Comparison of ENCODE assay signal across 9 mouse cellular contexts in the genomic region with DNA sequence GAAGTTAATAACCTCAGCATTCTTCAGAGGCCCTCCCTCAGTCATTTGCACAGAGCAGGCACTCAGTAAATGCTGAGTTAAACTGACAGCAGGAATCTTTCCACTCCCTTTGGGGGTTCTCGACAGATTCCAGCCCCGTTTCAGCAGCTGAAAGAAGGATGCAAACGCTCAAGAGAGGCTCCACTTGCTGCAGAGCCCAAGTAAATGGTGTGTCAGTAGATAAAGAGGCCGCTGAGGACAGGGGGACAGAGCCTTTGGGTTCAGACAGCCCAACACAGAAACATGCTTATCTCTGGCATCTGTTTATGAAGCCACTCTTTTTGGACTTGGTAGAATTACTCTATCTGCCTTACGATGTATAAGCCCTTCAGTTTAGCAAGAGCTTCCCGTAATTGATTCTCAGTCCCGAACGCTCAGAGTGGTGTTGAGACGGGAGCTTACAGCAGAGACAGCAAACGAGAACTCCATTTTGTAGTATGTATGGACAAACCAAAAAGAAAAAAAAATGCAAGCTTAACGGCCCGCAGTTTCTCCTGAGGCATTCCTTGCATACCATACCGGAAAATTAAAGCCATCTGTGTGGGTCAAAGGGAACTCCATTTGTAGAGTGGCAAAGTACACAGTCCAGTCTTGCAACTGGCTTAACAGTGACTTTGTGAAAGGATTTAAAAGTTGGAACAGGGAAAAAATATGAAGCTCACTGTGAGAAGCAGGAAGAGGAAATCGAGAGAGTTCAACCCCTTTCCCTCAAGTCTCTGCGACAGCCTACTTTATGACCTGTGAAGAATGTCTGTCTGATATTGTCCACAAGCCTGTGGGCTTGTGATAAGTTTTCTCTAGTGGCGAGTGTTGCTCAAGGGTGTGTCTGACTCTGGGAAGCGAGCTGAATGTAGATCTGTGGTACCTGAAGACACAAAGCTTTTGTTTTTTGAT. TPM values are rescaled to one million over a fixed set of nuclear protein-coding genes. Genes with fewer than 3 reads are reported as not detected.
DNase-seq lines count a peak whose midpoint lies in the region; ATAC-seq lines count a peak whose summit lies in the region.
"Had no signal": no experiment of that assay in that cellular context is flagged by ENCODE, and none has a peak within 500 bp of the region (broad histone marks: within the 10 kb centered on the region; RNA-seq: fewer than 3 reads in every experiment).

No protein-coding gene starts in this region.

- peak overlapping the region; percentile 32 for H3K4me3 ChIP-seq in embryonic facial prominence, embryonic 10.5 days
- H3K4me3 ChIP-seq in intestine, embryonic 16.5 days (ENCODE audit: low read length), result no peak overlapping the region
- no peak overlapping the region for H3K4me3 ChIP-seq in liver, embryonic 16.5 days (ENCODE audit: low read depth, low read length)

- DNase-seq in adipocyte (ENCODE audit: low spot score), result peak; percentile 80
- DNase-seq in embryonic facial prominence, embryonic 10.5 days (ENCODE audit: low spot score), result peak; percentile 64
- no peak for DNase-seq in thymus, postnatal 14 days
- no peak for DNase-seq in adrenal gland, postnatal 14 days

- WGBS in embryonic facial prominence, embryonic 10.5 days, result 25% methylated on average over 17 of the region's 17 CpGs
- WGBS in intestine, embryonic 16.5 days, result 26% methylated on average over 17 of the region's 17 CpGs
- 32% methylated on average over 17 of the region's 17 CpGs for WGBS in liver, embryonic 16.5 days (ENCODE audit: insufficient replicate concordance)

- H3K4me1 ChIP-seq in embryonic facial prominence, embryonic 10.5 days, result peaks cover 56% of the 10 kb centered on the region
- peaks cover 15% of the 10 kb centered on the region for H3K4me1 ChIP-seq in intestine, embryonic 16.5 days (ENCODE audit: control insufficient read depth, insufficient read depth, low read length)
- H3K4me1 ChIP-seq in liver, embryonic 16.5 days (ENCODE audit: control insufficient read depth, low read depth, low read length), result peaks cover 11% of the 10 kb centered on the region

- peak overlapping the region; percentile 93 for H3K27ac ChIP-seq in embryonic facial prominence, embryonic 10.5 days (replicated peaks)
- H3K27ac ChIP-seq in intestine, embryonic 16.5 days (ENCODE audit: low read length), result peak overlapping the region; percentile 65
- peak overlapping the region; percentile 37 for H3K27ac ChIP-seq in liver, embryonic 16.5 days (ENCODE audit: low read length)

- peak overlapping the region; percentile 26; the same call in 1 of the 2 replicates for H3K4me2 ChIP-seq in intestine, embryonic 16.5 days (ENCODE audit: low read depth, low read length)
- H3K4me2 ChIP-seq in liver, embryonic 16.5 days (ENCODE audit: low read depth, low read length), result peak overlapping the region; percentile 3; the same call in 1 of the 2 replicates

- H3K9ac ChIP-seq in intestine, embryonic 16.5 days (ENCODE audit: low read depth, low read length), result no peak overlapping the region
- H3K9ac ChIP-seq in liver, embryonic 16.5 days (ENCODE audit: low read depth, low read length), result no peak overlapping the region

- peak; percentile 58 for ATAC-seq in intestine, embryonic 16.5 days
- ATAC-seq in liver, embryonic 16.5 days (ENCODE audit: low read depth), result peak; percentile 68
- ATAC-seq in CD4-positive, CD25-positive, alpha-beta regulatory T cell, adult 4 months, result no peak
- no peak for ATAC-seq in megakaryocyte, adult 5-6 weeks (ENCODE audit: poor library complexity, severe bottlenecking)

- H3K27me3 ChIP-seq in embryonic facial prominence, embryonic 10.5 days (replicated peaks; ENCODE audit: low read depth, poor library complexity, severe bottlenecking), result no peaks in the 10 kb centered on the region
- H3K27me3 ChIP-seq in intestine, embryonic 16.5 days (replicated peaks; ENCODE audit: control insufficient read depth, insufficient read depth, low read length), result no peaks in the 10 kb centered on the region
- H3K27me3 ChIP-seq in liver, embryonic 16.5 days (ENCODE audit: control insufficient read depth, insufficient read depth, low read depth, low read length), result no peaks in the 10 kb centered on the region

- no peaks in the 10 kb centered on the region for H3K9me3 ChIP-seq in embryonic facial prominence, embryonic 10.5 days
- H3K9me3 ChIP-seq in intestine, embryonic 16.5 days (ENCODE audit: control insufficient read depth, low read length), result no peaks in the 10 kb centered on the region
- no peaks in the 10 kb centered on the region for H3K9me3 ChIP-seq in liver, embryonic 16.5 days (replicated peaks; ENCODE audit: control insufficient read depth, low read length)

- H3K36me3 ChIP-seq in embryonic facial prominence, embryonic 10.5 days (replicated peaks), result peaks cover 44% of the 10 kb centered on the region
- H3K36me3 ChIP-seq in intestine, embryonic 16.5 days (ENCODE audit: control insufficient read depth, insufficient read depth, low read length), result no peaks in the 10 kb centered on the region
- H3K36me3 ChIP-seq in liver, embryonic 16.5 days (ENCODE audit: control insufficient read depth, insufficient read depth), result no peaks in the 10 kb centered on the region

RNA-seq across cellular contexts. Expression of gene Slc38a4, which starts 55.2 kb away (rescaled TPM):
- 53.5 and 57.2 TPM in 2 replicates for polyA plus RNA-seq in embryonic facial prominence, embryonic 10.5 days (2016; fragmentation: Nextera tagmentation; extraction: Ambion mirVana)
- polyA plus RNA-seq in intestine, embryonic 16.5 days (2015; fragmentation: Nextera tagmentation; extraction: Ambion mirVana), result 31.9 and 32.8 TPM in 2 replicates
- polyA plus RNA-seq in liver, embryonic 16.5 days (2015; fragmentation: Nextera tagmentation; extraction: Ambion mirVana), result 78.4 and 83.8 TPM in 2 replicates
- polyA plus RNA-seq in CD4-positive, CD25-positive, alpha-beta regulatory T cell, adult 4 months (2017; shearing (Covaris generic)), result not detected
- total RNA-seq in megakaryocyte, adult 5-6 weeks (2015), result not detected in 2 replicates
- total RNA-seq in megakaryocyte, adult 5-6 weeks (2017), result not detected in 2 replicates
- 8.5 and 72.3 TPM in 2 replicates for total RNA-seq in adrenal gland, postnatal 14 days (2021)
- total RNA-seq: granulocyte monocyte progenitor cell, adult 5-6 weeks had no signal

Comparison
In these comparisons a context has a peak if more than half of its experiments do, and no peak if none do; other contexts are left out.
1. DNase-seq: peak in adipocyte (single experiment) and embryonic facial prominence, embryonic 10.5 days (single experiment); none in thymus, postnatal 14 days (single experiment) and adrenal gland, postnatal 14 days (single experiment).
2. H3K27ac ChIP-seq: peak in every context shown above with its lines; median percentile 93 in embryonic facial prominence, embryonic 10.5 days; 65 in intestine, embryonic 16.5 days; 37 in liver, embryonic 16.5 days.
3. ATAC-seq: peak in intestine, embryonic 16.5 days (single experiment) and liver, embryonic 16.5 days (single experiment); none in CD4-positive, CD25-positive, alpha-beta regulatory T cell, adult 4 months (single experiment) and megakaryocyte, adult 5-6 weeks (single experiment).
4. RNA of gene Slc38a4, which starts 55.2 kb away (polyA plus RNA-seq): 78.4 to 83.8 TPM in liver, embryonic 16.5 days, 53.5 to 57.2 TPM in embryonic facial prominence, embryonic 10.5 days and 31.9 to 32.8 TPM in intestine, embryonic 16.5 days; not detected in CD4-positive, CD25-positive, alpha-beta regulatory T cell, adult 4 months; every median in the first group is over 10 times any median in the second.